Mouse (Mus musculus): ENCODE measurements around the gene Cdc73. TPM values are rescaled to one million over a fixed set of nuclear protein-coding genes. Genes with fewer than 3 reads are reported as not detected.
A peak's percentile ranks its signal among the peaks of the same experiment; 100 is the strongest.

The Cdc73 gene
- polyA plus RNA-seq, 1 experiment from 2014 or later = 28.4 TPM

GRCm38 (mm10) chr1:143663197-143663596 is 39.5 kb downstream of the Cdc73 start:
- Histone ChIP-seq H3K9me3 (replicated peaks) (no peaks in the 10 kb centered on the region), H3K27me3 (replicated peaks) (no peaks in the 10 kb centered on the region), H3K4me3 (no peak overlapping the region), H3K36me3 (peaks cover 51% of the 10 kb centered on the region), H3K9ac (no peak overlapping the region), H3K27ac (no peak overlapping the region), H3K4me2 (no peak overlapping the region), H3K4me1 (no peaks in the 10 kb centered on the region)
- no peak for ATAC-seq
- 93% methylated on average over 2 of the region's 2 CpGs for WGBS (ENCODE audit: insufficient replicate concordance)

- ATAC-seq = no peak
- no peak overlapping the region for H3K4me3 ChIP-seq
- H3K27ac ChIP-seq = no peak overlapping the region
- no peaks in the 10 kb centered on the region for H3K9me3 ChIP-seq (replicated peaks)
- H3K9ac ChIP-seq = no peak overlapping the region
- 78% methylated on average over 3 of the region's 3 CpGs for WGBS (ENCODE audit: insufficient replicate concordance)
- H3K4me2 ChIP-seq = no peak overlapping the region
- H3K4me1 ChIP-seq = peaks cover 5% of the 10 kb centered on the region; the same call in 1 of the 2 replicates
- H3K36me3 ChIP-seq = peaks cover 15% of the 10 kb centered on the region
- H3K27me3 ChIP-seq (replicated peaks) = no peaks in the 10 kb centered on the region
Observed at GRCm38 (mm10) chr1:143653646-143654045, 49.0 kb downstream of the Cdc73 start.

GRCm38 (mm10) chr1:143650317-143650716 is 52.4 kb downstream of the Cdc73 start:
- Histone ChIP-seq H3K27ac (no peak overlapping the region), H3K27me3 (replicated peaks) (no peaks in the 10 kb centered on the region), H3K4me1 (peaks cover 5% of the 10 kb centered on the region; the same call in 1 of the 2 replicates), H3K4me2 (no peak overlapping the region), H3K4me3 (no peak overlapping the region), H3K9ac (no peak overlapping the region), H3K36me3 (peaks cover 20% of the 10 kb centered on the region), H3K9me3 (replicated peaks) (no peaks in the 10 kb centered on the region)
- no peak for ATAC-seq
- WGBS (ENCODE audit: insufficient replicate concordance) = 85% methylated on average over 2 of the region's 2 CpGs

GRCm38 (mm10) chr1:143646219-143646618 is 56.5 kb downstream of the Cdc73 start:
- Histone ChIP-seq H3K9me3 (replicated peaks) (no peaks in the 10 kb centered on the region), H3K27ac (no peak overlapping the region), H3K4me1 (no peaks in the 10 kb centered on the region), H3K4me2 (no peak overlapping the region), H3K9ac (no peak overlapping the region), H3K4me3 (no peak overlapping the region), H3K27me3 (replicated peaks) (no peaks in the 10 kb centered on the region), H3K36me3 (peaks cover 14% of the 10 kb centered on the region)
- no peak for ATAC-seq
- WGBS (ENCODE audit: insufficient replicate concordance) = 84% methylated on average over 4 of the region's 4 CpGs

GRCm38 (mm10) chr1:143645386-143645785 is 57.3 kb downstream of the Cdc73 start:
- no peak overlapping the region for H3K4me2 ChIP-seq
- H3K9ac ChIP-seq = no peak overlapping the region
- no peak overlapping the region for H3K4me3 ChIP-seq
- WGBS (ENCODE audit: insufficient replicate concordance) = 74% methylated on average over 4 of the region's 4 CpGs
- no peaks in the 10 kb centered on the region for H3K27me3 ChIP-seq (replicated peaks)
- H3K9me3 ChIP-seq (replicated peaks) = no peaks in the 10 kb centered on the region
- no peak overlapping the region for H3K27ac ChIP-seq
- H3K36me3 ChIP-seq = peaks cover 10% of the 10 kb centered on the region
- ATAC-seq = no peak
- H3K4me1 ChIP-seq = no peaks in the 10 kb centered on the region

DNA sequence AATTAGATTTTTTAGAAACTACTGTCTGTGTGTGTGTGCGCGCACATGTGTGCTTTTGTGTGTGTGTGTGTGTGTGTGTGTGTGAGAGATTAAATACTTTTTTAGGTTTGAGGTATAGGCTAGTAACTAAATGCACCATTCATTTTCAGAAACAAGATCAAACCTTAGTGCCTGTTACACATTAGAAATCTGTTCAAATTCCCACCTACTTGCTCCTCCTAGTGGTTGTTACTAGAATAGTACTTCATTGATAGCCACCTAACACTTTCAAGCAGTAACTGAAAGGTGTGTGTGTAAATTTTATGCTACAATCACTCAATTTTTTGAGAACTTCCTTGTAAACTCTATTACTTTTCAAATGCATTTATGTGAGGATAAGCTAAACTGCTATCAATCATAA is 58.5 kb downstream of the Cdc73 start:
- no peak overlapping the region for H3K9ac ChIP-seq
- H3K4me1 ChIP-seq = no peaks in the 10 kb centered on the region
- no peak overlapping the region for H3K4me2 ChIP-seq
- no peak overlapping the region for H3K27ac ChIP-seq
- no peaks in the 10 kb centered on the region for H3K27me3 ChIP-seq (replicated peaks)
- no peak overlapping the region for H3K4me3 ChIP-seq
- no peak for ATAC-seq
- H3K9me3 ChIP-seq (replicated peaks) = no peaks in the 10 kb centered on the region
- WGBS (ENCODE audit: insufficient replicate concordance) = 86% methylated on average over 2 of the region's 2 CpGs
- H3K36me3 ChIP-seq = 0 out of 2 replicates have a peak, but pooled peaks cover 5% of the 10 kb centered on the region

GRCm38 (mm10) chr1:143640650-143641407 is 61.9 kb downstream of the Cdc73 start, which contains the start of gene B3galt2:
B3galt2 (plus strand) TSS chr1:143640664.
- WGBS (ENCODE audit: insufficient replicate concordance) = 76% methylated on average over 15 of the region's 15 CpGs

GRCm38 (mm10) chr1:143632854-143633587 is 69.7 kb downstream of the Cdc73 start:
- Histone ChIP-seq H3K36me3 (no peaks in the 10 kb centered on the region), H3K9ac (no peak overlapping the region), H3K4me2 (no peak overlapping the region), H3K27ac (no peak overlapping the region), H3K27me3 (replicated peaks) (no peaks in the 10 kb centered on the region), H3K4me3 (no peak overlapping the region), H3K9me3 (replicated peaks) (no peaks in the 10 kb centered on the region), H3K4me1 (peaks cover 15% of the 10 kb centered on the region)
- no peak for ATAC-seq
- 82% methylated on average over 2 of the region's 2 CpGs for WGBS (ENCODE audit: insufficient replicate concordance)

More at GRCm38 (mm10) chr1:143640650-143641407, 61.9 kb downstream of the Cdc73 start, which contains the start of gene B3galt2:
- no peak for ATAC-seq
- Histone ChIP-seq H3K4me3 (no peak within 1 kb of the TSS), H3K27me3 (replicated peaks) (no peaks in the 10 kb centered on the region), H3K9ac (no peak within 1 kb of the TSS), H3K27ac (no peak within 1 kb of the TSS; the same call in 1 of the 2 replicates), H3K9me3 (replicated peaks) (no peaks in the 10 kb centered on the region), H3K4me1 (peaks cover 7% of the 10 kb centered on the region), H3K4me2 (no peak within 1 kb of the TSS), H3K36me3 (0 out of 2 replicates have a peak, but pooled peaks cover under 1% of the 10 kb centered on the region)

DNA sequence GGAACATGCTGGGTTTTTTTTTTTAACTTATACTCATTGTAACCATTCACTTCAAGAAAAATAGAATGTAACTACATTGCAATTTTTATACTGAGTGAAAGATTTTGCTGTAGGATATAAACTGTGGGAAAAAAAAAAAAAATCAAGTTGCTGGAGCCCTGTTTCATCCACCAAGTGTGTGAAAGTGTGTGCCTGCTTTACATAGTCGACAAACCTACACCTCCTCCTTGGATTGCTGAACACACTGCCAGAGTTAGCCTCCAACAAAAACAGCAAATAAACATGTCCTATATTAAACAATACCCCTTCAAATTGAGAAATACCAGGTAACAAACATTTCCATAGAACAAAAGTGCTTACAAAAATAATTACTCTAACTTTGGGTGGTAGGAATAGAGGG is 70.3 kb downstream of the Cdc73 start:
- H3K9ac ChIP-seq = no peak overlapping the region
- H3K4me1 ChIP-seq = peaks cover 15% of the 10 kb centered on the region
- no peak overlapping the region for H3K4me2 ChIP-seq
- peaks cover under 1% of the 10 kb centered on the region; the same call in 1 of the 2 replicates for H3K36me3 ChIP-seq
- WGBS (ENCODE audit: insufficient replicate concordance) = 86% methylated on average over 1 of the region's 1 CpGs
- H3K27ac ChIP-seq = no peak overlapping the region
- H3K4me3 ChIP-seq = no peak overlapping the region
- no peak for ATAC-seq
- H3K9me3 ChIP-seq (replicated peaks) = no peaks in the 10 kb centered on the region
- H3K27me3 ChIP-seq (replicated peaks) = no peaks in the 10 kb centered on the region

GRCm38 (mm10) chr1:143631337-143631736 is 71.4 kb downstream of the Cdc73 start:
- Histone ChIP-seq H3K27ac (no peak overlapping the region), H3K36me3 (peaks cover 10% of the 10 kb centered on the region), H3K9ac (no peak overlapping the region), H3K27me3 (replicated peaks) (no peaks in the 10 kb centered on the region), H3K9me3 (replicated peaks) (no peaks in the 10 kb centered on the region), H3K4me2 (no peak overlapping the region), H3K4me3 (no peak overlapping the region), H3K4me1 (peaks cover 8% of the 10 kb centered on the region)
- WGBS (ENCODE audit: insufficient replicate concordance) = 74% methylated on average over 7 of the region's 7 CpGs
- ATAC-seq = peak; percentile 64

- H3K4me3 ChIP-seq = no peak overlapping the region
- H3K27me3 ChIP-seq (replicated peaks) = no peaks in the 10 kb centered on the region
- no peak overlapping the region for H3K9ac ChIP-seq
- H3K36me3 ChIP-seq = peaks cover 49% of the 10 kb centered on the region
- no peak for ATAC-seq
- 90% methylated on average over 1 of the region's 1 CpGs for WGBS (ENCODE audit: insufficient replicate concordance)
- H3K4me1 ChIP-seq = no peaks in the 10 kb centered on the region
- no peak overlapping the region for H3K4me2 ChIP-seq
- no peaks in the 10 kb centered on the region for H3K9me3 ChIP-seq (replicated peaks)
- H3K27ac ChIP-seq = no peak overlapping the region
Observed at GRCm38 (mm10) chr1:143622634-143623033, 80.1 kb downstream of the Cdc73 start.

- ATAC-seq = no peak
- Histone ChIP-seq H3K9ac (no peak overlapping the region), H3K27me3 (replicated peaks) (no peaks in the 10 kb centered on the region), H3K27ac (no peak overlapping the region), H3K4me2 (no peak overlapping the region), H3K4me1 (no peaks in the 10 kb centered on the region), H3K36me3 (peaks cover 48% of the 10 kb centered on the region), H3K9me3 (replicated peaks) (no peaks in the 10 kb centered on the region), H3K4me3 (no peak overlapping the region)
Observed at GRCm38 (mm10) chr1:143621930-143622329, 80.8 kb downstream of the Cdc73 start.
